Mouse (Mus musculus): ENCODE results near the gene Lekr1. TPM values are rescaled to one million over a fixed set of nuclear protein-coding genes. Genes with fewer than 3 reads are reported as not detected.

Gene Lekr1
- polyA plus RNA-seq (2014; fragmentation: Nextera tagmentation; extraction: Ambion mirVana): 5.9 and 9.2 TPM in 2 replicates

DNA sequence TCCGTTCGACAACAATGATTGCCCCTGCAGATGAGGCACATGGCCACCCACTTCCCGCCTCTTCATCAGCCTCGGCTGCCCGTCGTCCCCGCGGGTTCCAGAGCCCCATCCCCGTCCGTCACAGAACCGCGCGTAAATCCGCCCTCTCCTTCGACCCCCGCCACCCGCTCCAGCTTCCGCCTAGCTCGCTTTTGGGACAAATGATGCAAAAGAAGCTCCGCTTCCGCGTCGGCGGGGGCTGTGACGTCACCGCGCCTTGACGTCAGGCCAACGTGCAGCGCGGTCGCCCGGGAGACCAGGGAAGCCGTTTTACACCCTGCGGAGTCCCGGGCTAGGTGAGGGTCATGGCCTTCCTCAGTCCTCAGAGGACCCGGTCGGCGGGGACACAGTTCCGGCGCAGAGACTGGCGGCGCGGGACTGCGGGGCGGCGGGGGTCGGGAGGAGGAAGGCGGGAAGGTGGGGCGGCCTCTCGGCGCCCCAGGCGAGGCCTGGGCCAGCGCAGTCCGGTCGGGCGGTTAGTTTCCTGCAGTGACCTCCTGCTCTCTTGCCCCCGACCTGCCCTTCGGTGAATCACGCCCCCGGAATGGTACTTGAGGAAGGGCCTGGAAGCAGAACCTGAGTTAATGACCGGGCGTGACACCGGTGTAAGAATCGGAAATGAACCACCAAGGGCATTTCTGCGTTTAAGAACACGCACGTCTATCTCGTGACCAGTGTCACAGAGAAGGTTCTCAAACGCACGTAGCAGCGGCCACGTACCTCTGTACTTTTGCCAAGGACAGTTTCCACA, at the start of gene Lekr1:
Gene Lekr1 (plus strand): TSS at position 252 of the 790 bp plus-strand sequence.
- Histone ChIP-seq H3K4me3 (ENCODE audit: control insufficient read depth in 1 of 2, insufficient read depth in 1 of 2, low read depth in 1 of 2, low read length in 2 of 2) (peak within 1 kb of the TSS; percentile 65), H3K27me3 (ENCODE audit: control insufficient read depth, insufficient read depth, low read length) (no peaks in the 10 kb centered on the region), H3K4me1 (ENCODE audit: control insufficient read depth in 2 of 2, insufficient read depth in 2 of 2, low read length in 2 of 2) (peaks cover 0 to 3% of the 10 kb centered on the region in 2 experiments; a peak in 1 of 4 replicates), H3K9me3 (ENCODE audit: control insufficient read depth, low read length) (no peaks in the 10 kb centered on the region), H3K9ac (ENCODE audit: low read length) (peak within 1 kb of the TSS; percentile 82), H3K36me3 (ENCODE audit: control insufficient read depth, insufficient read depth, low read length) (no peaks in the 10 kb centered on the region), H3K4me2 (ENCODE audit: low read length) (peak within 1 kb of the TSS; percentile 80), H3K27ac (replicated peaks in 1 of 2; ENCODE audit: control insufficient read depth in 1 of 2, insufficient read depth in 1 of 2, low read depth in 2 of 2, low read length in 2 of 2) (peak within 1 kb of the TSS; percentile 27; a peak in 1 of 4 replicates)
- WGBS: 2% methylated on average over 73 of the region's 73 CpGs
- ATAC-seq (ENCODE audit: insufficient number of reproducible peaks, insufficient read depth, low FRiP score, low read depth): peak; percentile 83

DNA sequence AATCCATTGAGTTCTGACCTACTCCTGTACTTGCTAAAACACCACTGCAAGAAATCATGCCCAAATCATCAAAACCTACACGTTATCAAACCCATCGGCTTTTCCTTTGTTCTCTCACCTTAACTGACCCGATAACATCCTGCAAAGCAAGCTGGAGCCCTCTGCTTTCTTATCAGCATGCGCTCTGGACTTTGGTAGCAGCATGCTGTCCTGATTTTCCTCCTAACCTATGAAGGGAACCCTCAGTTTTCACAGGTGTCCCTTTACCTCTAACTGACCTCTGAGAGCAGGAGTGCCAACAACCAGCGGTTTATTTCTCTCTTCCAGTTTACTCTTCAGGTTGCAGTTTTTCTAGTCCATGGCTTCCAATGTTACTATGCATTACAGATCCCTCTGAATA, 48.5 kb upstream of the Lekr1 start:
- Histone ChIP-seq H3K9me3 (ENCODE audit: control insufficient read depth, low read length) (0 out of 2 replicates have a peak, but pooled peaks cover 1% of the 10 kb centered on the region), H3K9ac (ENCODE audit: low read length) (no peak overlapping the region), H3K27me3 (ENCODE audit: control insufficient read depth, insufficient read depth, low read length) (no peaks in the 10 kb centered on the region), H3K4me1 (ENCODE audit: control insufficient read depth in 2 of 2, insufficient read depth in 2 of 2, low read length in 2 of 2) (no peaks in the 10 kb centered on the region), H3K36me3 (ENCODE audit: control insufficient read depth, insufficient read depth, low read length) (no peaks in the 10 kb centered on the region), H3K4me2 (ENCODE audit: low read length) (no peak overlapping the region), H3K4me3 (ENCODE audit: control insufficient read depth in 1 of 2, insufficient read depth in 1 of 2, low read depth in 1 of 2, low read length in 2 of 2) (no peak overlapping the region), H3K27ac (replicated peaks in 1 of 2; ENCODE audit: control insufficient read depth in 1 of 2, insufficient read depth in 1 of 2, low read depth in 2 of 2, low read length in 2 of 2) (no peak overlapping the region)
- no peak for ATAC-seq (ENCODE audit: insufficient number of reproducible peaks, insufficient read depth, low FRiP score, low read depth)
- 41% methylated on average over 5 of the region's 5 CpGs for WGBS

DNA sequence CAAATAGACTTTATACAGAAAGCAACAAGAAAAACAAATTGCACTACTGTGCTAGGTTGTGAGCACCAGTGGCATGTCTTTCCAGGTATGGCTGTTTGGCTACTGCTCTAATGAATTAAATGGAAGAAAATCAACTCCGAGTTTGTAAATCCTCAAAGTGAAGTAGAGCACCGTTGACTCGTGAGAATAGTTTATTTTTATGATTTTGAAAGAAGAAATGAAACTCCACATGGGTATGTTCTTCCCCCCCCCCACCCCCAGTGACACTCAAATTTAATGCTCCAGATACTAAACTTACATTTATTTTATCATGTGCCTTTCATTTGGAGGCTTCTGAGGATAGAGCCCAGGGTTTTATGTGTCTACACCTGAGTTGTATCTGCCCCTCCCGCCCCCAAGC, 46.7 kb upstream of the Lekr1 start:
- Histone ChIP-seq H3K9ac (ENCODE audit: low read length) (no peak overlapping the region), H3K36me3 (ENCODE audit: control insufficient read depth, insufficient read depth, low read length) (no peaks in the 10 kb centered on the region), H3K9me3 (ENCODE audit: control insufficient read depth, low read length) (0 out of 2 replicates have a peak, but pooled peaks cover 3% of the 10 kb centered on the region), H3K27me3 (ENCODE audit: control insufficient read depth, insufficient read depth, low read length) (no peaks in the 10 kb centered on the region), H3K4me2 (ENCODE audit: low read length) (no peak overlapping the region), H3K27ac (replicated peaks in 1 of 2; ENCODE audit: control insufficient read depth in 1 of 2, insufficient read depth in 1 of 2, low read depth in 2 of 2, low read length in 2 of 2) (no peak overlapping the region), H3K4me3 (ENCODE audit: control insufficient read depth in 1 of 2, insufficient read depth in 1 of 2, low read depth in 1 of 2, low read length in 2 of 2) (no peak overlapping the region), H3K4me1 (ENCODE audit: control insufficient read depth in 2 of 2, insufficient read depth in 2 of 2, low read length in 2 of 2) (no peaks in the 10 kb centered on the region)
- no peak for ATAC-seq (ENCODE audit: insufficient number of reproducible peaks, insufficient read depth, low FRiP score, low read depth)
- 79% methylated on average over 4 of the region's 4 CpGs for WGBS

DNA sequence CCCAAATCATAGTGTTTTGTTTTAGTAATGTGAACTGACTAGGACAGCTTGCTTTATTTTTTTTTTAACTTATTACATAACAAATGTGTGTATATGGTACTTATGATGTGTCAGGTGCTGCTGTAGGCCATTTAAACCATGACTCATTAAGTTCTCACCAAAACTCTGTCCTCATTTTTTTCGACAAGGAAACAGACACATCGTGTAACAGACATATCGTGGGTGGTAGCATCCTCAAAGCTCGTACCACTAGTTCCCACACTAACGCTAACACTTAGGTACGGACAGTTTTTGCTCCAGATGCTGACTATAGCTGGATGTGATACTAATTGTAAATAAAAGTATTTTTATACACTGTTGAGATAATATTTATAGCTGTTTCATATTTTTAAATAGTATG, 43.0 kb upstream of the Lekr1 start:
- H3K27ac ChIP-seq (replicated peaks in 1 of 2; ENCODE audit: control insufficient read depth in 1 of 2, insufficient read depth in 1 of 2, low read depth in 2 of 2, low read length in 2 of 2): no peak overlapping the region
- H3K4me3 ChIP-seq (ENCODE audit: control insufficient read depth in 1 of 2, insufficient read depth in 1 of 2, low read depth in 1 of 2, low read length in 2 of 2): no peak overlapping the region
- H3K36me3 ChIP-seq (ENCODE audit: control insufficient read depth, insufficient read depth, low read length): no peaks in the 10 kb centered on the region
- no peaks in the 10 kb centered on the region for H3K4me1 ChIP-seq (ENCODE audit: control insufficient read depth in 2 of 2, insufficient read depth in 2 of 2, low read length in 2 of 2)
- H3K27me3 ChIP-seq (ENCODE audit: control insufficient read depth, insufficient read depth, low read length): no peaks in the 10 kb centered on the region
- no peak overlapping the region for H3K4me2 ChIP-seq (ENCODE audit: low read length)
- 94% methylated on average over 6 of the region's 6 CpGs for WGBS
- no peak for ATAC-seq (ENCODE audit: insufficient number of reproducible peaks, insufficient read depth, low FRiP score, low read depth)
- no peak overlapping the region for H3K9ac ChIP-seq (ENCODE audit: low read length)
- 0 out of 2 replicates have a peak, but pooled peaks cover 3% of the 10 kb centered on the region for H3K9me3 ChIP-seq (ENCODE audit: control insufficient read depth, low read length)

DNA sequence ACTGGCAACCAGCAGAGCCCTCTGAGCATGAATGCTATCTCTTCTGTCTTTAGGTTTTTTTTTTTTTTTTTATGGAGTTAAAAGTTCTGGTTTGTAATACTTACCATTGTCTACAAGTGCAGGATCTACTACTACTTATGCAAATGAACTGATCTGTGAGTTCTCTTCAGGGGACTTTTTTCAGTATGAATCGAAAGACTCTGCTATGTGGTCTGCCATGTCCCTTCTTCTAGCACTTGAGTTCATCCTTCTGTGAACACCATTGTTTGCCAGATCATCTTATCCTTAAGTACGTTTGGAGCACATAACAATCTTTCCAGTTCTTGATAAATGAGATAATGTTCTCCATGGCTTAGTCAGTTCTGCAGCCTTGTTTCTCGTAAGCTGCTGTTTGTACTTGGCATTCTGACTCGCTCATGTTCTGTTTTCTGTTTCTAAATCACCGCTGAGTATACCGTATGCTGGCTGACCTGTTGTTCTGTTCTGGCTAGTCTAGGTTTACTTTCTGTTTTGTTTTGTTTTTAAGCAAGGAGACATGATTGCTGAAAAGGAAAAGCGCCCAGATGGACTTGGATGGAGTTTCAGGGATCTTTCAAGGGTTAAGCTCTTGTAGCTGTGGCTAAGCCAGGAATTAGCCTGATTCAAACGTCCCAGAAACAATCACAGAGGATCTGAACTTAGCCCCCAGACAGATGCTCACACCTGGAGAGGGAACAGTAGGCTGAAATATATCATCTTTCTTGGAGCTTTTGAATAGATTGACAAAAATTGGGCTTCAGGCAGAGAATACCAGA, 40.3 kb upstream of the Lekr1 start:
- Histone ChIP-seq H3K9ac (ENCODE audit: low read length) (no peak overlapping the region), H3K27ac (replicated peaks in 1 of 2; ENCODE audit: control insufficient read depth in 1 of 2, insufficient read depth in 1 of 2, low read depth in 2 of 2, low read length in 2 of 2) (no peak overlapping the region), H3K4me2 (ENCODE audit: low read length) (no peak overlapping the region), H3K4me3 (ENCODE audit: control insufficient read depth in 1 of 2, insufficient read depth in 1 of 2, low read depth in 1 of 2, low read length in 2 of 2) (no peak overlapping the region), H3K36me3 (ENCODE audit: control insufficient read depth, insufficient read depth, low read length) (no peaks in the 10 kb centered on the region), H3K27me3 (ENCODE audit: control insufficient read depth, insufficient read depth, low read length) (no peaks in the 10 kb centered on the region), H3K9me3 (ENCODE audit: control insufficient read depth, low read length) (0 out of 2 replicates have a peak, but pooled peaks cover 3% of the 10 kb centered on the region), H3K4me1 (ENCODE audit: control insufficient read depth in 2 of 2, insufficient read depth in 2 of 2, low read length in 2 of 2) (no peaks in the 10 kb centered on the region)
- 59% methylated on average over 8 of the region's 8 CpGs for WGBS
- no peak for ATAC-seq (ENCODE audit: insufficient number of reproducible peaks, insufficient read depth, low FRiP score, low read depth)

DNA sequence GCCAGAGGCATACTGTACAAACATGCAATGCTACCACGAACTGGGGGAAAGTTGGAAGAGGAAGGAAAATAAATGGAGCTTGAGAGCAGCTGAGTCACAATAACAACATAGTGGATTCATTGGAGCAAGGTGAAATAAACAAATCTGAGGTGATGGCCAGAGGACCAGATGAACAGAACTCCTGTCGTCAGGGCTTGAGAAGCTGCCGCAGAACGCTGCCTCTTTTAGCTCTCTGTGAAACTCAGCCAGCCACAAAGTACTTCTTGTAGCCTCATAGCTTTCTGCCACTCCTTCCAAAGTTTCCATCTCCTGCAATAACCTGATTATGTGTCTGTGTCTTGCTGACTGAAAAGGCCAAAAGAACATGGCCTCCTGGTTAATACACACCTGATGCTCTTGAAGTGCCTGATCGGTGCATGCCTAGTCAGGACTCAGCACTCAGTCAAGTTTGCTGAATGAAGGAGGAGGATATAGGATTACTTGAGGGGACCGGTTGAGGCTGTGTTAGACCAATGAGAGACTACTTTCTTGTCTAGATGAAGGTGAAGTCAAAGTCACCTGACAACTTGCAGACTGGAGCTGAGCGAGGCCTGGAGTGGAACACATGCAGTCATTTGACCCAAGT, 39.6 kb upstream of the Lekr1 start:
- no peak overlapping the region for H3K4me3 ChIP-seq (ENCODE audit: control insufficient read depth in 1 of 2, insufficient read depth in 1 of 2, low read depth in 1 of 2, low read length in 2 of 2)
- H3K4me1 ChIP-seq (ENCODE audit: control insufficient read depth in 2 of 2, insufficient read depth in 2 of 2, low read length in 2 of 2): no peaks in the 10 kb centered on the region
- 76% methylated on average over 7 of the region's 7 CpGs for WGBS
- 0 out of 2 replicates have a peak, but pooled peaks cover 3% of the 10 kb centered on the region for H3K9me3 ChIP-seq (ENCODE audit: control insufficient read depth, low read length)
- no peak overlapping the region for H3K9ac ChIP-seq (ENCODE audit: low read length)
- H3K4me2 ChIP-seq (ENCODE audit: low read length): no peak overlapping the region
- no peak for ATAC-seq (ENCODE audit: insufficient number of reproducible peaks, insufficient read depth, low FRiP score, low read depth)
- no peaks in the 10 kb centered on the region for H3K36me3 ChIP-seq (ENCODE audit: control insufficient read depth, insufficient read depth, low read length)
- no peak overlapping the region for H3K27ac ChIP-seq (replicated peaks in 1 of 2; ENCODE audit: control insufficient read depth in 1 of 2, insufficient read depth in 1 of 2, low read depth in 2 of 2, low read length in 2 of 2)
- no peaks in the 10 kb centered on the region for H3K27me3 ChIP-seq (ENCODE audit: control insufficient read depth, insufficient read depth, low read length)

DNA sequence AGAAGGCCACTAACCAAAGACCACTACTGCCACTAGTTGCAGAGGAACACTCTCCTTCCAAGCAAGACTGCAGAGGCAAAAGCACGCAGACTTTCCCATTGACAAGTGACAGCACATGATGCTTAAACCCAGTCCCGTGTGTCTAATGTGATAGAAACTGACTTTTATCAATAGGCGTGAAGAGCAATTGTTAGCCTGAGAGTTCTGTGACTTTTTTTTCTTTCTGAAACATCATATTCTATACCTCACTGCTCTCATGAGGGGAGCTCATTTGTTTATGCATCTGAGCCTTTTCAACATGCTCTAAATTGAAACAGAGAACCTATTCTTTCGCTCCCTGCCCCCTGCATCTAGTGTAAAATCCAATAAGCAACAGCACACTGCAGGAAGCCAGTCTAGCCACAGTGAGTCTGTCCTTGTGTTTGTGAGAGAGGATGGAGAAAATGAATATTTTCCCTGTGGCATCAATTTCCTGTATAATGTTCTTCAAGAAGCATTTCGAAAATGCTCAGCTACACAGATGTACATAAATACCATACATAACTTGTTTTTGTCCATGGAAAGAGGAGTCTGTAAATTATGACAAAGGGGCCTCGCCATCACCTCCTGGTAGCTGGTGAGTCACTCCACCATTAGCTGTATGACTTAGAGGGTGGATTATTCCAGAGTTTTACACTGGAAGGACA, 38.9 kb upstream of the Lekr1 start:
- Histone ChIP-seq H3K9me3 (ENCODE audit: control insufficient read depth, low read length) (0 out of 2 replicates have a peak, but pooled peaks cover 3% of the 10 kb centered on the region), H3K4me3 (ENCODE audit: control insufficient read depth in 1 of 2, insufficient read depth in 1 of 2, low read depth in 1 of 2, low read length in 2 of 2) (no peak overlapping the region), H3K27me3 (ENCODE audit: control insufficient read depth, insufficient read depth, low read length) (no peaks in the 10 kb centered on the region), H3K27ac (replicated peaks in 1 of 2; ENCODE audit: control insufficient read depth in 1 of 2, insufficient read depth in 1 of 2, low read depth in 2 of 2, low read length in 2 of 2) (no peak overlapping the region), H3K4me2 (ENCODE audit: low read length) (no peak overlapping the region), H3K4me1 (ENCODE audit: control insufficient read depth in 2 of 2, insufficient read depth in 2 of 2, low read length in 2 of 2) (no peaks in the 10 kb centered on the region), H3K9ac (ENCODE audit: low read length) (no peak overlapping the region), H3K36me3 (ENCODE audit: control insufficient read depth, insufficient read depth, low read length) (no peaks in the 10 kb centered on the region)
- WGBS: 79% methylated on average over 6 of the region's 6 CpGs
- ATAC-seq (ENCODE audit: insufficient number of reproducible peaks, insufficient read depth, low FRiP score, low read depth): no peak

Measured in heart, embryonic 14.5 days (tissue).